Mouse (Mus musculus) ES-E14 (cell line): ENCODE measurements around the gene Gzmg. TPM values are rescaled to one million over a fixed set of nuclear protein-coding genes. Genes with fewer than 3 reads are reported as not detected.
"Not testable (repeated sequence)": the region's sequence is repeated elsewhere in the genome, so short reads cannot be mapped to it uniquely, and the experiment has no call there.

Experiments used
- DNase-seq: peaks from one replicate; pipeline ENCODE4 v3.0.0-alpha.2; 2013; ENCODE audit warnings: low read depth, low spot score
- H3K27ac ChIP-seq: 2 replicates; pipeline ENCODE4 v1.5.1; 2012; ENCODE audit warnings: low read depth, mild to moderate bottlenecking, low read length, moderate library complexity, mixed read lengths; ENCODE audit not compliant: poor library complexity, insufficient read depth, severe bottlenecking
- H3K36me3 ChIP-seq: 2 replicates; pipeline ENCODE4 v1.6.1; 2012; ENCODE audit warnings: mild to moderate bottlenecking, low read length, moderate library complexity, mixed read lengths; ENCODE audit not compliant: control insufficient read depth, poor library complexity, insufficient read depth, severe bottlenecking
- H3K4me1 ChIP-seq, 2 experiments: fragments of 150-350 bp in 1 of 2; sonication (generic) in 1 of 2; 2 replicates each; pipeline ENCODE4 v1.6.1; 2012; ENCODE audit warnings: low read length in 2 of 2, mild to moderate bottlenecking in 1 of 2, mixed read lengths in 1 of 2; ENCODE audit not compliant: control insufficient read depth in 2 of 2, insufficient read depth in 2 of 2, poor library complexity in 1 of 2
- H3K4me3 ChIP-seq, 2 experiments: fragments of 150-350 bp in 1 of 2; sonication (generic) in 1 of 2; 2 replicates each; pipeline ENCODE4 v1.5.1; 2012; ENCODE audit warnings: low read length in 2 of 2, low read depth in 1 of 2, mild to moderate bottlenecking in 1 of 2, mixed read lengths in 1 of 2; ENCODE audit not compliant: insufficient read depth in 1 of 2, poor library complexity in 1 of 2, severe bottlenecking in 1 of 2
- H3K9ac ChIP-seq: 2 replicates; pipeline ENCODE4 v1.6.1; 2012; ENCODE audit warnings: low read depth, mild to moderate bottlenecking, low read length, mixed read lengths; ENCODE audit not compliant: poor library complexity, insufficient read depth, severe bottlenecking
- H3K9me3 ChIP-seq: fragments of 150-350 bp; sonication (generic); 2 replicates; pipeline ENCODE4 v1.6.1; 2012; ENCODE audit warnings: low read depth, mild to moderate bottlenecking, low read length; ENCODE audit not compliant: control insufficient read depth, insufficient read depth
- CHD2 ChIP-seq: IDR thresholded peaks from 2 replicates; pipeline ENCODE4 v1.6.1; 2014; ENCODE audit warnings: mild to moderate bottlenecking, low read depth, low read length, inconsistent platforms
- HCFC1 ChIP-seq: IDR thresholded peaks from 2 replicates; pipeline ENCODE4 v1.6.1; 2012; ENCODE audit warnings: low read length, inconsistent platforms, borderline replicate concordance; ENCODE audit not compliant: insufficient read depth
- MAFK ChIP-seq: IDR thresholded peaks from 2 replicates; pipeline ENCODE4 v1.6.1; 2014; ENCODE audit warnings: mild to moderate bottlenecking, low read depth, low read length, inconsistent platforms; ENCODE audit not compliant: insufficient read depth
- ZC3H11A ChIP-seq: IDR thresholded peaks from 2 replicates; pipeline ENCODE4 v1.6.1; 2012; ENCODE audit warnings: low read depth, mild to moderate bottlenecking, inconsistent platforms, low read length, borderline replicate concordance
- ZNF384 ChIP-seq: IDR thresholded peaks from 2 replicates; pipeline ENCODE4 v1.6.1; 2012; ENCODE audit warnings: low read depth, low read length, inconsistent platforms
- in situ Hi-C, 2 experiments: fragments of 600-800 bp; cut with MboI; formaldehyde crosslinking; loops; one replicate each; pipeline ENCODE4 v1.15.1; 2025; ENCODE audit warnings: low sequenced_read_pairs in 2 of 2, inconsistent platforms in 1 of 2; ENCODE audit not compliant: unreplicated experiment in 2 of 2
- total RNA-seq: library from RNA; depleted of rRNA; stranded (reverse); fragments of 300-350 nt; gene quantifications from 2 replicates; pipeline ENCODE4 v1.2.3, GENCODE M21; 2012; rRNA removed

Gene Gzmg
- total RNA-seq, 1 experiment: not detected

DNA sequence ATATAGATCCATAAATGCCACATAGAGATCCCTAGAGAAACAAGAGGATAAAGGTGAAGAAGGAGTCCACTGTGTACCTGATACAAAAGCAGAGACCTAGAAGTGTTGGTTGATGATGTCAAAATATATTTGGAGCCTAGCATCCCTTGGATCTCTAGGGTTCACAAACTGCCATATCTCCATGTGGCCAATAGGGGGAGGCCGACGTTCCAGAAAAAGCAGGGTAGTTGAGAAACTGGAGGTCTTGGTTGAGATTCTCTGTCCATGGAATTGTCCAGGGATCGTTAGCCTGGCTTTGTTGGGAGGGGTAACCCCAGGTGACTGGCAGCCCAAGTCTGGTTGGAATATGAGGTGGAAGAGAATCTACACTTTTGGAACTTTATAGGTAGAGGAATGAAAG, 31.0 kb downstream of the Gzmg start:
- in situ Hi-C loops: no loop called here

DNA sequence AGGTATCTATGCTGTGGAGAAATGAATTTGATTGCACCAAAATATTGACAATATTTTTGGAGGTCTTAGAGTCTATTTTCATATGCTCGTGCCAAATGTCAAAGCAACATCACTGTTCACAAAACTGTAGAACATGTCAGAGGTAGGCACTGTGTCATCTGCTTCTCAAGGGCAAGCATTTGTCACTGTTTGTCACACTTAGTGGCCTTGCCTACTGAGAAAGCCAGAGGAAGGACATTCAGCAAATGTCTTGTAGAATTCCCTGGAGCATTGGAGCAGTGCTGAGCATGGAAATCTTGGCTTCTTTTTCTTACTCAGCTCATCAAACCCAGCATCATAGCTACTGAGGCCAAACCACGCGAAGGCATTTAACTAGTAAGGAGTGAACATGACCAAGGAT, 35.9 kb downstream of the Gzmg start:
- no peak overlapping the region for H3K4me3 ChIP-seq
- no peak for TF ChIP-seq ZNF384
- TF ChIP-seq ZC3H11A: no peak
- no peak for TF ChIP-seq HCFC1
- TF ChIP-seq CHD2: no peak
- no peak for TF ChIP-seq MAFK
- no peaks in the 10 kb centered on the region for H3K9me3 ChIP-seq
- no peak overlapping the region for H3K27ac ChIP-seq
- H3K36me3 ChIP-seq: no peaks in the 10 kb centered on the region
- DNase-seq: no peak
- in situ Hi-C loops: no loop called here
- H3K9ac ChIP-seq: no peak overlapping the region
- H3K4me1 ChIP-seq: no peaks in the 10 kb centered on the region

More for the DNA sequence above, 31.0 kb downstream of the Gzmg start:
- H3K9me3 ChIP-seq: no peaks in the 10 kb centered on the region
- TF ChIP-seq ZC3H11A: no peak
- TF ChIP-seq CHD2: no peak
- TF ChIP-seq MAFK: no peak
- no peak for TF ChIP-seq ZNF384
- peak; percentile 13 for DNase-seq
- H3K36me3 ChIP-seq: no peaks in the 10 kb centered on the region
- no peaks in the 10 kb centered on the region for H3K4me1 ChIP-seq
- H3K9ac ChIP-seq: no peak overlapping the region
- H3K4me3 ChIP-seq: no peak overlapping the region
- no peak overlapping the region for H3K27ac ChIP-seq

DNA sequence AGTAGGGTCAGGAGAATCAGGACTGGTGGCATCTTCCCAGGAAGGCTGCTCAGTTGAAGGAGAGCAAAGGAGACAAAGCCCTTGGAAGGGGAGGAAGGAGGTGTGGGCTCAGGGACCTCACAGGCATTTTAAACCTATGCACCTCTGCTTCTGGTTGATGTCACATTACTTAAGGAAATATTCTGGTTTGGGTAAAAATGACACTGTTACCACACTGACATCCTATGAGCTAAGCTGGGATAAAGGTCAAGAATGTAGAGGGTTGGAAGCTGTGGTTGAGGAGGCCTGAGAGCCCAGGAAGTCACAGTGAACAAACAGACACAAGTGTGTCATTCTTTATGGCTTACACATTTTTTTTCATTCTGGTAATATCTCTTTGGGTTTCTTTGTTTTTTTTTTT, 38.9 kb downstream of the Gzmg start, which contains the start of gene Gzme:
TSS of gene Gzme (minus strand) at position 101 of the 400 bp plus-strand sequence.
- Histone ChIP-seq H3K9me3 (no peaks in the 10 kb centered on the region), H3K9ac (no peak within 1 kb of the TSS), H3K4me3 (no peak within 1 kb of the TSS), H3K4me1 (no peaks in the 10 kb centered on the region), H3K27ac (no peak within 1 kb of the TSS), H3K36me3 (no peaks in the 10 kb centered on the region)
- no peak for DNase-seq
- in situ Hi-C loops: no loop called here
- TF ChIP-seq ZNF384 (no peak), MAFK (no peak), CHD2 (no peak), HCFC1 (no peak), ZC3H11A (no peak)

DNA sequence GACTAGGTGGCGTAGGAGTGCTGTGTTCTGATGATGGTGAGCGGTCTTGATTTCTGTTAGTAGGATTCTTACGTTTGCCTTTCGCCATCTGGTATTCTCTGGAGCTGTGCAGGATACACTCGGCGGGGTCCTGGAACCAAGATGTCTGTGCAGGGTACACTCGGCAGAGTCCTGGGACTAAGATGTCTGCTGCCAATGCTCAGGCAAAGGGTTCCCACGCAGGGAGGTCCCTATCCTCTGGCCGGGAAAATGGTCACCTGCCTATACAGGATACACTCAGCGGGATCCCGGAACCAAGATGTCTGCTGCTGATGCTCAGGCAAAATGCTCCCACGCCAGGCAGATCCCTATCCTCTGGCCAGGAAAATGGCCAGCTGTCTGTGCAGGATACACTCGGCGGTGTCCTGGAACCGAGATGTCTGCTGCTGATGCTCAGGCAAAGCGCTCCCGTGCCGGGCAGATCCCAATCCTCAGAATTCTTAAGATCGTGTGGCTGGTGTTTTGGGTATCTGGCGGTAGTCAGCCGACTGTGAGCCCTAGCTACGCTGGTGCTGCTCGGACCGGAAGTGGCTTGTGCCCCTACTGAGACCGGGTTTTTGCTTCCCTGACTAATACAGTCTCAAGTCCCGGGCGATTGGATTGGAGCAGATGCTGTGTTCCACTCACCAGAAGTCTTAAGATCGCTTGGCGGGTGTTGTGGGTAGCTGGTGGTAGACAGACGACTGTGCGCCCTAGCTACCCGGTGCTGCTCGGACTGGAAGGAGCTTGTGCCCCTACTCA, 43.7 kb downstream of the Gzmg start:
- H3K27ac ChIP-seq, H3K36me3 ChIP-seq, H3K9me3 ChIP-seq, in situ Hi-C loops, DNase-seq, H3K4me1 ChIP-seq: not testable (repeated sequence)
- peak overlapping the region; percentile 64; the same call in 1 of the 2 replicates for H3K9ac ChIP-seq
- 0 out of 2 replicates have a peak, but pooled peaks have one; percentile 29 for TF ChIP-seq ZNF384
- H3K4me3 ChIP-seq: peak overlapping the region; percentile 65 to 82

Other genes with a start within 250 kb of the Gzmg start
- gene Cma1, start 214.9 kb downstream of the Gzmg start, total RNA-seq: not detected in 2 replicates
- not detected in 2 replicates for gene Cma2, start 208.6 kb downstream of the Gzmg start, total RNA-seq
- not detected in 2 replicates for gene Mcpt1, start 141.6 kb downstream of the Gzmg start, total RNA-seq
- not detected in 2 replicates for gene Mcpt9, start 129.1 kb downstream of the Gzmg start, total RNA-seq
- not detected in 2 replicates for gene Mcpt2, start 117.5 kb downstream of the Gzmg start, total RNA-seq
- gene Mcpt4, start 97.3 kb downstream of the Gzmg start, total RNA-seq: not detected in 2 replicates
- 0.26 and 0.31 TPM in 2 replicates for gene Mcpt8, start 74.3 kb downstream of the Gzmg start, total RNA-seq
- not detected in 2 replicates for gene Ctsg, start 57.0 kb downstream of the Gzmg start, total RNA-seq
- gene Gzme, start 39.0 kb downstream of the Gzmg start, total RNA-seq: 0.98 and 1.2 TPM in 2 replicates
- 0.32 and 0.89 TPM in 2 replicates for gene Gzmd, start 27.0 kb downstream of the Gzmg start, total RNA-seq
- gene Gzmn, start 15.0 kb upstream of the Gzmg start, total RNA-seq: 0.22 TPM in 1 of 2 replicates, not detected in the other
- gene Gzmf, start 51.8 kb upstream of the Gzmg start, total RNA-seq: not detected in 2 replicates
- gene Gzmc, start 75.1 kb upstream of the Gzmg start, total RNA-seq: not detected in 2 replicates
- not detected in 2 replicates for gene Gzmb, start 102.7 kb upstream of the Gzmg start, total RNA-seq
- gene Atp12a, start 205.5 kb upstream of the Gzmg start, total RNA-seq: 2.1 and 3.5 TPM in 2 replicates
- gene Rnf17, start 243.0 kb upstream of the Gzmg start, total RNA-seq: 34.0 and 50.3 TPM in 2 replicates